Mouse (Mus musculus): ENCODE results near the gene Pde9a.

Gene Pde9a

GRCm38 (mm10) chr17:31389432-31390050 lies 3.5 kb downstream of the Pde9a start:
- DNase-seq: peak; percentile 24

- peak; percentile 59 for DNase-seq
These were observed 5.5 kb downstream of the Pde9a start for GRCm38 (mm10) chr17:31391462-31391861.

GRCm38 (mm10) chr17:31392041-31392440 lies 6.0 kb downstream of the Pde9a start:
- no peak for DNase-seq

GRCm38 (mm10) chr17:31393811-31394210 lies 7.8 kb downstream of the Pde9a start:
- no peak for DNase-seq

- DNase-seq: no peak
These were observed 14.3 kb downstream of the Pde9a start for GRCm38 (mm10) chr17:31400294-31400693.

GRCm38 (mm10) chr17:31401160-31401559 lies 15.2 kb downstream of the Pde9a start:
- DNase-seq: no peak

GRCm38 (mm10) chr17:31402713-31403112 lies 16.7 kb downstream of the Pde9a start:
- DNase-seq: no peak

- DNase-seq: no peak
These were observed 19.8 kb downstream of the Pde9a start for GRCm38 (mm10) chr17:31405694-31406227.

GRCm38 (mm10) chr17:31409741-31410350 lies 23.8 kb downstream of the Pde9a start:
- DNase-seq: no peak

- no peak for DNase-seq
These were observed 29.2 kb downstream of the Pde9a start for GRCm38 (mm10) chr17:31415258-31415657.

GRCm38 (mm10) chr17:31418804-31419597 lies 33.0 kb downstream of the Pde9a start:
- DNase-seq: no peak

GRCm38 (mm10) chr17:31419598-31419950 lies 33.6 kb downstream of the Pde9a start:
- DNase-seq: no peak

GRCm38 (mm10) chr17:31419995-31420394 lies 34.0 kb downstream of the Pde9a start:
- DNase-seq: no peak

- DNase-seq: no peak
These were observed 34.6 kb downstream of the Pde9a start for GRCm38 (mm10) chr17:31420658-31421057.

- DNase-seq: no peak
These were observed 36.4 kb downstream of the Pde9a start for GRCm38 (mm10) chr17:31422381-31422780.

- DNase-seq: no peak
These were observed 37.0 kb downstream of the Pde9a start for GRCm38 (mm10) chr17:31423020-31423419.

- DNase-seq: peak; percentile 36
These were observed 38.3 kb downstream of the Pde9a start for GRCm38 (mm10) chr17:31424358-31424757.

GRCm38 (mm10) chr17:31424798-31425197 lies 38.8 kb downstream of the Pde9a start:
- DNase-seq: no peak

- no peak for DNase-seq
These were observed 40.1 kb downstream of the Pde9a start for GRCm38 (mm10) chr17:31425827-31426698.

GRCm38 (mm10) chr17:31429402-31429801 lies 43.4 kb downstream of the Pde9a start:
- DNase-seq: no peak

GRCm38 (mm10) chr17:31432878-31433281 lies 46.9 kb downstream of the Pde9a start:
- DNase-seq: no peak

GRCm38 (mm10) chr17:31433401-31433928 lies 47.5 kb downstream of the Pde9a start:
- DNase-seq: no peak
